Mouse (Mus musculus) embryo, embryonic 10.5 days (tissue): ENCODE measurements at regions not wholly inside any gene's neighbourhood (a gene's known extent, or its start where the extent isn't known, plus 50 kb on each side); places are given as distances from the start of the nearest gene placed in this dataset.

Experiments
- DNase-seq: peaks from one replicate; pipeline ENCODE4 v3.0.0-alpha.2; 2015; ENCODE audit warnings: low spot score

DNA sequence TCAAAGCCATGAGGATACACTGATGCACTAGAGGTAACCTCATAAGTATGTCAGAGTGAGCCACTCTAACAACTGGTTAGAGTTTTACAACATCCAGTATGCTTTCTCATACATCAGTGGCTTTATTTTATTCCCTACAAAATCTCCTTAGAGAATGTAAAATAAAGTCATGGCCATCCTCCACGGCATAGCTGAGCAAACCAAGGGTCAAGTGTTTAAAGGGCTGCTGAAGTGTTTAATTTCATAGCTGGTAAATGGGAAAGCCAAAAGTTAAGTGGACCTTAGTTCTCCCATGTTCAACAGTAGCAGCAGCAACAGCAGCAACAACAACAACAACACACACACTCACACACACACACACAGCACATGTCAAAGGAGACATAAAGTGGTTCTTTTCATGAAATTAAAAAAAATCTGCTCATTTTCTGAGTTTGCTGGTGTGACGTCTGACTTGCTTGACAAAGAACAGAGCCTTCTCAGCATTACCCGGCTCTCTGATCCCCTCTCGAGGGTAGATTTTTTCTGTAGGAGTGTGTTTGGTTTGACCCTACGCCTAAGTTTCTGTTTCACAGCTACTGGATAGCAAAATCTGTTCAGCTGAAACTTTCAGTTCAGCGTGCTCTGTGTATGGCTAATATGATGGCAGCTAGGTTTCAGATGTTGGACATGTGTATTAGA is 693.3 kb downstream of the Ttll7 start:
- DNase-seq: peak; percentile 21

- DNase-seq: no peak
These were observed 690.1 kb downstream of the Ttll7 start for GRCm38 (mm10) chr3:147542285-147542684.

DNA sequence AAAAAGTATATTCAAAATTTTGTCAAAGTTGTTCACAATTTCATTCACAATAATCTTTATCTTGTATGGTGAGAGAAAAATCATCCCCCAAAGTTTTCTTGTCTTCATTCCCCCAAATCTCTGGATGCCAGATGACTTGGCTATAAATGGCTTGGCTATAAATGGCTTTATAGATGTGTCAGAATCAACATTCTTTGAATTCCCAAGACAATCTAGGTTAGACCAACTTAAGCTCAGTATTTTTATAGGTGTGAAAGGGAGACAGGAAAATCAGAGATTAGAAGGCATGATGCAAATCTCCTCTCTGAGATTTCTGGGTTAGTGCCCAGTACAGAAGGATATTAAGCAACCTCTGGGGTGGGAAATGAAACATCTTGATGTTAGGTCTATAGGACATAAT is 685.4 kb downstream of the Ttll7 start:
- no peak for DNase-seq

GRCm38 (mm10) chr3:147532196-147532595 is 680.0 kb downstream of the Ttll7 start:
- no peak for DNase-seq

DNA sequence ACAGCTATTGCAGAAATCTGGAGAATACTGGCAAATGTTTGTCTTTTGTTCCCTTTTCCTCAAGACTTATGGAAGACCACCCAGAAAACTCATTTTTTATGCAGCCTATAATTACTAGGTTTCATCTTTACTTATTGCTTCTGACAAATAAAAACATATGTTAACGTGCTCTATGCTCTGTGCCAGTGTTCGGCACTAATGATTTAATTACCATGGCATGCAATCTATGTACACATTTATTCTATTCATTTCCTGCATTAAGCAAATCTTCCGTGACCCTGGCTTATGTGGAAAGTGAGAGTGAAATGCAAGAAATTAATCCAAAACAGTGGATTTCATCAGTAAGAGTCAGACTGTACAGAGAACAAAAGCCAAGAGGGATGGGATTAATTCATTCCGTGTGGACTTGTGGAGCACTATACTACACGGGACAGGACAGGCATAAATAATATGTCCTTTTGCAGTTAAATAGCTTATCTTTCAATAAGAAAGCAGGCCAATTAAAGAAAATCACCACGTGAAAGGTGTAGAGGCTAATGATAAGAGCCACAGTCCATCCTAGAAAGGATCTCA is 679.5 kb downstream of the Ttll7 start:
- no peak for DNase-seq
